Mouse (Mus musculus) stomach, postnatal 0 days (tissue): ENCODE measurements around the gene Tagln2. TPM values are rescaled to one million over a fixed set of nuclear protein-coding genes. Genes with fewer than 3 reads are reported as not detected.
A peak's percentile ranks its signal among the peaks of the same experiment; 100 is the strongest.

Source experiments
- ATAC-seq: fragments of 200-750 bp; cut with Nextera tagmentation; 2 replicates; pipeline ENCODE4 v1.8.0; 2017; ENCODE audit not compliant: low FRiP score, low TSS enrichment
- DNase-seq: peaks from one replicate; pipeline ENCODE4 v3.0.0-alpha.2; 2016; ENCODE audit warnings: low spot score
- H3K27ac ChIP-seq: fragments of 300-500 bp; sonication (generic); replicated peaks from 2 replicates; pipeline ENCODE4 v1.5.1; 2014; ENCODE audit warnings: mild to moderate bottlenecking, control low read depth
- H3K27me3 ChIP-seq: fragments of 300-500 bp; sonication (generic); 2 replicates; pipeline ENCODE4 v1.6.1; 2014; ENCODE audit warnings: low read length; ENCODE audit not compliant: control insufficient read depth, insufficient read depth
- H3K36me3 ChIP-seq: fragments of 300-500 bp; sonication (generic); 2 replicates; pipeline ENCODE4 v1.6.1; 2014; ENCODE audit warnings: low read length, mixed read lengths; ENCODE audit not compliant: control insufficient read depth, insufficient read depth
- H3K4me1 ChIP-seq: fragments of 300-500 bp; sonication (generic); replicated peaks from 2 replicates; pipeline ENCODE4 v1.6.1; 2014; ENCODE audit warnings: antibody characterized with exemption; ENCODE audit not compliant: control insufficient read depth, insufficient read depth
- H3K4me2 ChIP-seq: fragments of 300-500 bp; sonication (generic); replicated peaks from 2 replicates; pipeline ENCODE4 v1.6.1; 2014; ENCODE audit warnings: low read depth, mild to moderate bottlenecking, control low read depth, moderate library complexity
- H3K4me3 ChIP-seq: fragments of 300-500 bp; sonication (generic); 2 replicates; pipeline ENCODE4 v1.5.1; 2014; ENCODE audit warnings: low read depth, low read length, control low read depth
- H3K9ac ChIP-seq: fragments of 300-500 bp; sonication (generic); 2 replicates; pipeline ENCODE4 v1.6.1; 2014; ENCODE audit warnings: mild to moderate bottlenecking, low read length, control low read depth, mixed read lengths
- H3K9me3 ChIP-seq: fragments of 300-500 bp; sonication (generic); 2 replicates; pipeline ENCODE4 v1.6.1; 2016; ENCODE audit warnings: low read length; ENCODE audit not compliant: control insufficient read depth
- CTCF ChIP-seq: IDR thresholded peaks from 2 replicates; pipeline ENCODE4 v1.5.1; 2016; ENCODE audit warnings: antibody characterized with exemption, low read depth, mild to moderate bottlenecking, moderate library complexity
- EP300 ChIP-seq: optimal IDR thresholded peaks from 2 replicates; pipeline ENCODE3; 2016; ENCODE audit warnings: antibody characterized with exemption
- WGBS: fragments of 180-500 bp; shearing (Covaris S2); extraction: QIAGEN DNeasy Blood & Tissue Kit; methylation state at CpG from one replicate; pipeline ENCODE4 v1.1.7; 2014; 5-methylcytosine and 5-hydroxymethylcytosine counted together
- polyA plus RNA-seq: library from polyadenylated mRNA; unstranded; fragments of >200 nt; fragmentation: Nextera tagmentation; extraction: Ambion mirVana; gene quantifications from 2 replicates; pipeline ENCODE4 v1.2.1, GENCODE M21; 2015

Tagln2 gene
- polyA plus RNA-seq, 1 experiment from 2014 or later: 564 TPM

- H3K27me3 ChIP-seq: no peaks in the 10 kb centered on the region
- H3K36me3 ChIP-seq: no peaks in the 10 kb centered on the region
- no peak overlapping the region for H3K4me3 ChIP-seq
- no peak for DNase-seq
- H3K9ac ChIP-seq: no peak overlapping the region
- no peaks in the 10 kb centered on the region for H3K9me3 ChIP-seq
- no peak for ATAC-seq
- TF ChIP-seq EP300: no peak
- no peak for TF ChIP-seq CTCF
- no peak overlapping the region for H3K27ac ChIP-seq
- H3K4me1 ChIP-seq: peaks cover 7% of the 10 kb centered on the region; the same call in 1 of the 2 replicates
- WGBS: 80% methylated on average over 5 of the region's 5 CpGs
- no peak overlapping the region for H3K4me2 ChIP-seq
Observed at GRCm38 (mm10) chr1:172486651-172487050, 13.2 kb upstream of the Tagln2 start.

- TF ChIP-seq EP300: no peak
- no peak for TF ChIP-seq CTCF
- H3K4me2 ChIP-seq: no peak overlapping the region
- H3K27me3 ChIP-seq: no peaks in the 10 kb centered on the region
Observed at GRCm38 (mm10) chr1:172487859-172488258, 12.0 kb upstream of the Tagln2 start.

GRCm38 (mm10) chr1:172488831-172489230 lies 11.0 kb upstream of the Tagln2 start:
- Histone ChIP-seq H3K27ac (no peak overlapping the region), H3K9ac (no peak overlapping the region), H3K4me2 (no peak overlapping the region), H3K4me3 (no peak overlapping the region), H3K36me3 (no peaks in the 10 kb centered on the region), H3K27me3 (no peaks in the 10 kb centered on the region), H3K4me1 (peaks cover 2% of the 10 kb centered on the region; the same call in 1 of the 2 replicates), H3K9me3 (no peaks in the 10 kb centered on the region)
- TF ChIP-seq CTCF: no peak
- no peak for TF ChIP-seq EP300
- 68% methylated on average over 7 of the region's 7 CpGs for WGBS
- DNase-seq (no peak), ATAC-seq (no peak)

More at GRCm38 (mm10) chr1:172487859-172488258, 12.0 kb upstream of the Tagln2 start:
- no peaks in the 10 kb centered on the region for H3K9me3 ChIP-seq
- H3K9ac ChIP-seq: no peak overlapping the region
- peaks cover 5% of the 10 kb centered on the region; the same call in 1 of the 2 replicates for H3K4me1 ChIP-seq
- H3K36me3 ChIP-seq: no peaks in the 10 kb centered on the region
- H3K27ac ChIP-seq: no peak overlapping the region
- no peak for ATAC-seq
- DNase-seq: no peak
- 59% methylated on average over 4 of the region's 4 CpGs for WGBS
- no peak overlapping the region for H3K4me3 ChIP-seq

DNA sequence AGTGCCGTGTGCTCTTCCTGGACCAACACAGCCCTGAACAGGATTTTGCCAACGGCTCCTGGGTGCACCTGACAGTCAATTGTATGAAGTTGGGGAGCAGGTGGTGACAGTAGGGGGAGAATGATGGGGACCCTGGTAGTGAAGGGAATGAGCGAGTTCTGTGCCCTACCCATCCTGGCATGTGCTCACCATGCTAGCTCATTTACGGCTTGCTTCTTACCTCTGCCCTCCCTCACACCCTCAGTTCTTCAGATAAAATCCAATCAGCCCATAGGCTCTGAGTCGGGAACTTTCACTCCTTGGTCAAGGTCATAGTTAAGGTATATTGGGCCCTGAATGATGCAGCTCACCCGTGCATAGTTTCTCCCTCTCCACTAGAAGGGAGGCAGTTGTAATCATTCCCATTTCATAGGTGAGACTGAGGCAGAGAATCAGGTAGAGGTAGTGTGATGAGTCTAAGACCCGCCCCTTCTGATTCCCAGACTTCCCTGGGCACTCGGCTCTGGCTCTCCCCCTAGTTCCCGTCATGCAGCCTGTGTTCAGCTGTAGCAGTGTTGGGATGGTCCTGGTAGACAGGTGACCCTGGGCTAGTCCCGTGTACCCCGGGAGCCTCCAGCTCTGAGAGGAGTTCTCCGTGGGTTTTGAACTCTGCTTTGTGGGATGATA lies 10.1 kb upstream of the Tagln2 start:
- DNase-seq (no peak), ATAC-seq (peak; percentile 31)
- Histone ChIP-seq H3K4me1 (no peaks in the 10 kb centered on the region), H3K4me2 (peak overlapping the region; percentile 51), H3K4me3 (no peak overlapping the region), H3K27ac (no peak overlapping the region), H3K36me3 (no peaks in the 10 kb centered on the region), H3K9me3 (no peaks in the 10 kb centered on the region), H3K9ac (0 out of 2 replicates have a peak overlapping the region, but pooled peaks have one; percentile 9), H3K27me3 (no peaks in the 10 kb centered on the region)
- 49% methylated on average over 12 of the region's 12 CpGs for WGBS
- no peak for TF ChIP-seq EP300

DNA sequence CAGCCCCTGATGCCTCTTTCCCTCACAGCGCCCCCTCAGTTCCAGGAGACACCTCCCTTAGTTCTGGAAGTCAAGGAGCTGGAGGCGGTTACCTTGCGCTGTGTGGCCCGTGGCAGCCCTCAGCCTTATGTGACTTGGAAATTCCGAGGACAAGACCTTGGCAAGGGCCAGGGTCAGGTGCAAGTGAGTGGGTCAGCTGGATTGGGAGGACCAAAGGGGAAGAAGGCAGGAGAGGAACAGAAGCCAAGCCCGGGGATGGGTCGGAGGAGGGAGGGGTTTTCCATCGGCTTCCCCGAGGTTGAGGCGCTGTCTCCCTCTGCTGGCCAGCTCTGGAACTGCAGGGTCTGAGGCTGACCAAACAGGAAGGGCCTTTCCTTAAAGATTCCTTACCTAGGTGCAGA lies 9.6 kb upstream of the Tagln2 start:
- DNase-seq (peak; percentile 92), ATAC-seq (peak; percentile 59)
- H3K27me3 ChIP-seq: no peaks in the 10 kb centered on the region
- 10% methylated on average over 10 of the region's 10 CpGs for WGBS
- H3K4me3 ChIP-seq: peak overlapping the region; percentile 12; the same call in 1 of the 2 replicates
- no peaks in the 10 kb centered on the region for H3K9me3 ChIP-seq
- H3K9ac ChIP-seq: 0 out of 2 replicates have a peak overlapping the region, but pooled peaks have one; percentile 9
- no peak overlapping the region for H3K27ac ChIP-seq
- TF ChIP-seq CTCF (peak; percentile 98), EP300 (no peak)
- no peaks in the 10 kb centered on the region for H3K4me1 ChIP-seq
- no peaks in the 10 kb centered on the region for H3K36me3 ChIP-seq
- H3K4me2 ChIP-seq: peak overlapping the region; percentile 51

DNA sequence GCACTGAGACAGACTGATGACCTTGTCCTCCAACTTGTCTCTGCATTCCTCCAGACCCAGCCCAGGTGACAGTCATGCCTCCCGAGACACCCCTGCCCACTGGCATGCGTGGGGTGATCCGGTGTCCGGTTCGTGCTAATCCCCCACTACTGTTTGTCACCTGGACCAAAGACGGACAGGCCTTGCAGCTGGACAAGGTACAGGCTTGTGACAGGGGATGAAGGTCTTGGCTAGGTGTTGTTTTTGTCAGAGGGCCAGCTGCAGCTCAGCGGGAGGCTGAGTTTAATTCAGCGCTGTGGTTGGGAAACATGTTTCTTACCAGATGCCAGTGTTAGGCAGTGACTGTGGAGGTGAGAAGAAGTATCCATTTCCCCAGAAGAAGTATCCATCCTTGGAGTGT lies 7.8 kb upstream of the Tagln2 start:
- TF ChIP-seq EP300 (no peak), CTCF (no peak)
- ATAC-seq: no peak
- Histone ChIP-seq H3K27me3 (no peaks in the 10 kb centered on the region), H3K9me3 (no peaks in the 10 kb centered on the region), H3K27ac (no peak overlapping the region), H3K4me3 (no peak overlapping the region), H3K36me3 (no peaks in the 10 kb centered on the region), H3K4me1 (no peaks in the 10 kb centered on the region), H3K4me2 (no peak overlapping the region), H3K9ac (no peak overlapping the region)
- 83% methylated on average over 8 of the region's 8 CpGs for WGBS
- no peak for DNase-seq
